Mouse (Mus musculus) forebrain, embryonic 10.5 days (tissue): ENCODE results near the gene Lmod2. TPM values are rescaled to one million over a fixed set of nuclear protein-coding genes. Genes with fewer than 3 reads are reported as not detected.

Experiments
- DNase-seq: peaks from one replicate; pipeline ENCODE4 v3.0.0-alpha.2; 2017; ENCODE audit warnings: low spot score; ENCODE audit errors: extremely low spot score
- H3K27ac ChIP-seq: fragments of 300-500 bp; sonication (generic); 2 replicates; pipeline ENCODE4 v1.5.1; 2016; ENCODE audit warnings: mild to moderate bottlenecking
- H3K27me3 ChIP-seq: fragments of 300-500 bp; sonication (generic); 2 replicates; pipeline ENCODE4 v1.6.1; 2016; ENCODE audit warnings: mild to moderate bottlenecking; ENCODE audit not compliant: poor library complexity, severe bottlenecking
- H3K36me3 ChIP-seq: fragments of 300-500 bp; sonication (generic); replicated peaks from 2 replicates; pipeline ENCODE4 v1.6.1; 2016; ENCODE audit warnings: mild to moderate bottlenecking, moderate library complexity
- H3K4me1 ChIP-seq: fragments of 300-500 bp; sonication (generic); 2 replicates; pipeline ENCODE4 v1.6.1; 2016
- H3K4me3 ChIP-seq: fragments of 300-500 bp; sonication (generic); 2 replicates; pipeline ENCODE4 v1.5.1; 2016; ENCODE audit warnings: mild to moderate bottlenecking, moderate library complexity
- H3K9me3 ChIP-seq: fragments of 300-500 bp; sonication (generic); 2 replicates; pipeline ENCODE4 v1.6.1; 2016; ENCODE audit warnings: mild to moderate bottlenecking, moderate library complexity
- WGBS: fragments of 180-500 bp; shearing (Covaris S2); methylation state at CpG from one replicate; pipeline ENCODE4 v1.1.7; 2016; 5-methylcytosine and 5-hydroxymethylcytosine counted together
- polyA plus RNA-seq: library from polyadenylated mRNA; unstranded; fragments of >200 nt; fragmentation: Nextera tagmentation; extraction: Ambion mirVana; gene quantifications from 2 replicates; pipeline ENCODE4 v1.2.1, GENCODE M21; 2016

Gene Lmod2
- polyA plus RNA-seq, 1 experiment from 2014 or later: not detected

DNA sequence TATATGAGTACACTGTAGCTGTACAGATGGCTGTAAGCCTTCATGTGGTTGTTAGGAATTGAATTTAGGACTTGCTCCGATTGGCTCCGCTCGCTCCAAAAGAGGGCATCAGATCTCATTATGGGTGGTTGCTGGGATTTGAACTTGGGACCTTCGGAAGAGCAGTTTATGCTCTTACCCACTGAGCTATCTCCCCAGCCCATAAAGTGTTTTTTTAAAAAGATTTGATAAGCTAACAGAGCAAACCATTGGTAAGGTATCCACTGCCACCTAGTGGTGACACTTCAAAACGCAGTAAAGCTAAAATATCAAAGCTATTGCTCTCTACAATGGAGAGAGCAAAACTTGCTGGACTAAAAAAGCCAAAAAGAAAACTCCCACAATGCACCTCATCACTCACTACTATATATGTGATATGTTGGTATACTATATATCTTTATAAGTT, 30.0 kb downstream of the Lmod2 start:
- Histone ChIP-seq H3K27me3 (no peaks in the 10 kb centered on the region), H3K9me3 (no peaks in the 10 kb centered on the region), H3K36me3 (peaks cover 39% of the 10 kb centered on the region), H3K4me3 (no peak overlapping the region), H3K27ac (no peak overlapping the region), H3K4me1 (no peaks in the 10 kb centered on the region)
- 72% methylated on average over 5 of the region's 5 CpGs for WGBS
- no peak for DNase-seq

DNA sequence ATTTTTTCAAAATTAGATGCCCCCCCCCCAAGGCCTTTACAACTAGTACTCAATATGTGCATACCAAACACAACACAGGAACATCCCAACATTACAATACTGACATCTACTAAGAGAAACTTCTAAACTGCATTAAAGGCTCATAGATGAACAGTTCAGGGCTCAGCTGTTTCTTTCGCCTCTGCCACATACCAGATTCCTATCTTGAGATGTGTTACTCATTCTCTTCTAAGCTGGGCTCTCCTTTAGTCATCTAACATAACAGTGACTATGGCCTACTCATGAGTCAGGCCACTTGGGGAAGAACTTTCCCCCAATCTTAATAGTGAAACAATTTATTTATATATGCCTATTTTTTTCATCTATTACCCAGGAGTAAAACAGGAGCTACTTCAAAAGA, 30.9 kb downstream of the Lmod2 start:
- 72% methylated on average over 1 of the region's 1 CpGs for WGBS
- Histone ChIP-seq H3K9me3 (no peaks in the 10 kb centered on the region), H3K4me1 (no peaks in the 10 kb centered on the region), H3K27me3 (no peaks in the 10 kb centered on the region), H3K27ac (no peak overlapping the region), H3K36me3 (peaks cover 41% of the 10 kb centered on the region), H3K4me3 (no peak overlapping the region)
- no peak for DNase-seq

DNA sequence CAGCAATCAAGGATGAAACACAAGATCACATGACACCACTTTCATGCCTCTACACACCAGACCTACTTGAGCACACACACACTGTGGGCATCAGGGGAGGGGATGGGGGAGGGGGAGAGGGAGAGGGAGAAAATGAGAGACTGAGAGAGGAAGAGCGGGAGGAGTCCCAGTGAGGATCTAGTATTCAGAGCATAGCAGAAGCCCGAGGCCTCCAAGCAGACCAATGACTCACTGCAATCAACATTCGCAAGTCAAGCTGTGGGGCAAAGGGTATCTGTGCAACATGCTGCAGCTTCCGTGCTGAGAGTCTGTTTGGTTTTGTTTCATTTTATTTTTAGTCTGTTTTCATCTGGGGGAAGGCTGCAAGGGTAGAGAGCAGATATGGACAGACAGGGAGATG, 34.5 kb downstream of the Lmod2 start:
- peaks cover 38% of the 10 kb centered on the region for H3K36me3 ChIP-seq
- DNase-seq: no peak
- H3K27me3 ChIP-seq: no peaks in the 10 kb centered on the region
- H3K27ac ChIP-seq: no peak overlapping the region
- H3K9me3 ChIP-seq: no peaks in the 10 kb centered on the region
- WGBS: 92% methylated on average over 4 of the region's 4 CpGs
- H3K4me3 ChIP-seq: no peak overlapping the region
- H3K4me1 ChIP-seq: no peaks in the 10 kb centered on the region

DNA sequence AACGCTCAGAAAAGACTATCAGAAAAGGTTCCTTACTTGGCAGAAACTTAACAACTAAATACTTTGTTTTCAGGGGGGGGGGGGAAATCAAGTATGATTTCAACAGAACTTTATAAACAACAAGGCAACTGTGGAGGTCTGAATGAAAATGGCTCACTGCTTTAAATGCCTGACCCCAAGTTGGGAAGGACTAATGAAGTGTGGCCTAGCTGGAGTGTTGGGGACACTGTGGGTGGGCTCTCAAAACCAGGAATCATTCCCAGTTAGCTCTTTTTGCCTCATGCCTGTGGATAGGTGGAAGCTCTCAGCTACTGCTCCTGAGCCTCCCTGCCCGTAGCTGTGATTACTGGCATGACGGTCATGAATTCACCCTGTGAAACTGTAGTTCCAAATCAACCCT, 36.5 kb downstream of the Lmod2 start:
- no peak for DNase-seq
- H3K4me1 ChIP-seq: no peaks in the 10 kb centered on the region
- H3K4me3 ChIP-seq: no peak overlapping the region
- H3K9me3 ChIP-seq: no peaks in the 10 kb centered on the region
- no peak overlapping the region for H3K27ac ChIP-seq
- 97% methylated on average over 3 of the region's 3 CpGs for WGBS
- peaks cover 40% of the 10 kb centered on the region for H3K36me3 ChIP-seq
- H3K27me3 ChIP-seq: no peaks in the 10 kb centered on the region

GRCm38 (mm10) chr6:24635814-24636213, 38.3 kb downstream of the Lmod2 start:
- Histone ChIP-seq H3K36me3 (peaks cover 42% of the 10 kb centered on the region), H3K4me1 (no peaks in the 10 kb centered on the region), H3K4me3 (no peak overlapping the region), H3K27ac (no peak overlapping the region), H3K9me3 (no peaks in the 10 kb centered on the region), H3K27me3 (no peaks in the 10 kb centered on the region)
- DNase-seq: no peak
- 88% methylated on average over 2 of the region's 2 CpGs for WGBS

DNA sequence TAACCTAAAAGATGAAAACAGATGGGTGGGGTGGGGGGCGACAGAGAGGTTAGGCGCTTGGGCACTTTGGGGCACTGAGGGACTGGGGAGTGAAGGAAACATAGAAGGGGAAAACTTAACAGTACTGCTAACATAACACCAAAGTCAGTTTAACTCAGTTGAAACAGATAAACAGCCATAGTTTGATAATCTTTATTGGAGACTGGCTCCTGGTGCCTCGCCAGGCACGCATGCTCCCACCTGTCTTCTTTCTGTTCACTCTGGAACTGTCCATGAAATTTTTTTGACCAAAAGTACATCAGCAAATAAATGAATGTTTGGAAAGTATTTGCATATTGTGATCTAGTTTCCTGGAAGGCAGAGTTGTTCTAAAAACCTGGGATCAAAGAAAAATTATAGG, 43.7 kb downstream of the Lmod2 start:
- Histone ChIP-seq H3K27me3 (no peaks in the 10 kb centered on the region), H3K4me1 (no peaks in the 10 kb centered on the region), H3K9me3 (no peaks in the 10 kb centered on the region), H3K27ac (no peak overlapping the region), H3K36me3 (peaks cover 20% of the 10 kb centered on the region), H3K4me3 (no peak overlapping the region)
- no peak for DNase-seq
- WGBS: 95% methylated on average over 4 of the region's 4 CpGs

DNA sequence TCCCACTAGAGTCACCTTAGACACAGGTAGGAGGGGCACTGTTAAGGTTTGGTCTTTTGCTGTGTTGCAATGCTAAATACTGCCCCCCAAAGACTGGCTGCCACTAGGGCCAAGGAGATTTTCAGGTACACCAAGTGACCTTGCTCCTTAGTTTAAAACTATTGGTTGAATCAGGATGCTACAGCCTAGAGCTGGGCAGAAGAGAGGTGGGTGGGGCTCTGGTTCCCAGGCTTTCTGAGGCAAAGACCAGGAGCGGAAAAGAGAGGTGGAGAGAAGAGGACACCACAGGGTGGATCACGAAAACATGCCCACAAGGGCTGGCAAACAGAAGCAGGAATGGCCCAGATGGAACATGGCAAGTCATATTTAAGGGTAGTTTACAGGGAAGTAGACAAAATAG, 44.6 kb downstream of the Lmod2 start:
- Histone ChIP-seq H3K27ac (no peak overlapping the region), H3K9me3 (no peaks in the 10 kb centered on the region), H3K27me3 (no peaks in the 10 kb centered on the region), H3K4me1 (no peaks in the 10 kb centered on the region), H3K36me3 (peaks cover 18% of the 10 kb centered on the region), H3K4me3 (no peak overlapping the region)
- 94% methylated on average over 2 of the region's 2 CpGs for WGBS
- DNase-seq: no peak

DNA sequence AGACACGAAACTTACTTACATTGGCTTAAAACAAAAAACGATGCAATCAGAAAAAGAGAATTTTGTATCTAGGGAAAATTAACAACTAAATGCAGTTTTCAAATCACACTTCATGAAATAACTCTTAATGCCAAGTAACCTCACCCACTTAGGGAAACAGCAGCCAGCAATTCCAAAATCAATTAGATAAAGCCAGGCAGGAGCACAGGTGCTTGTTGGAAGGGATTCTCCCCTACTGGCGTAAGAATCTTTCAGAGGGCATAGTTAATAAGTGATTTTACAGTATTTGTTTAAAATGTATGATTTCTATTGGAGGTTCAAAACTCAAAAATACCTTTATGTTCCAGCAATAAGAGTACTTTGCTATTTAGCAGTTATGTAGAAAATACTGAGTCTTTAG, 45.4 kb downstream of the Lmod2 start:
- 96% methylated on average over 3 of the region's 3 CpGs for WGBS
- Histone ChIP-seq H3K27me3 (no peaks in the 10 kb centered on the region), H3K4me3 (no peak overlapping the region), H3K4me1 (no peaks in the 10 kb centered on the region), H3K36me3 (peaks cover 16% of the 10 kb centered on the region), H3K27ac (no peak overlapping the region), H3K9me3 (no peaks in the 10 kb centered on the region)
- DNase-seq: no peak

DNA sequence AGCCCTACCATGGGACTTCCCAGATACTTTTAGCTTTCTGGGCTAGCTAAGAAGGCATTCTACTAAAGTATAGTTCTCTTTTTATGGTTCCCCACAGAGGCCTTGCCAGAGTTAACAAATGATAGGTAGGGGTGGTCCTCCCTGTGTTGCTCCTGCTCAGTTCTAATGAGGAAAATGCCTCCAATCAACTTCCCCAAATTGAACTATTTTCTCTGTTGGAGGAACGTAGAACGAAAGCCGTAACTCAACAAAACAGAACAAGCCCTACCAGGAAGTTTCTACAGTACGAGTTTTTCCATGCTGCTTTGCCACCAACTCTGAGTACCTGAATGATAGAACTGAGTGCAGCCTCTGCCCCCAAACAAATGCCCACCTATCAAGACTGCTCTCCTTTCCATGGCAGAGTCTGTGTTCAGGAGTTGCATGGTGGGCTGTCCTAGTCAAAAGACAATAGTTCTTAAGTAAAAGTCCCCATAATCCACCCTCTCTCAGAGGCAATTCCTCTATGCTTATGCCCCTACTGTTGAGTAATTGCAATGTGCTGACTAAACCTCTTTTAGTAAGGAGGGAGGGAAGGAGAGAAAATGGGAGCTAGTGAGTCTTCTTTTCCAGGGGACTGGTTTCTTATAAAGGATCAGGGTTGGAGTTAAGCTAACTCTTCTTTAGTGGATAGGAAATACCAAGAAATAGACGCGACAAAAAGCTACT, 47.9 kb downstream of the Lmod2 start:
- peaks cover 14% of the 10 kb centered on the region for H3K36me3 ChIP-seq
- 0 out of 2 replicates have a peak, but pooled peaks cover 5% of the 10 kb centered on the region for H3K4me1 ChIP-seq
- H3K27ac ChIP-seq: no peak overlapping the region

GRCm38 (mm10) chr6:24647103-24647691, 49.6 kb downstream of the Lmod2 start:
- WGBS: 90% methylated on average over 4 of the region's 4 CpGs
- DNase-seq: no peak
- no peaks in the 10 kb centered on the region for H3K9me3 ChIP-seq
- peaks cover 14% of the 10 kb centered on the region for H3K36me3 ChIP-seq
- no peak overlapping the region for H3K27ac ChIP-seq
- no peak overlapping the region for H3K4me3 ChIP-seq
- no peaks in the 10 kb centered on the region for H3K27me3 ChIP-seq
- 0 out of 2 replicates have a peak, but pooled peaks cover 8% of the 10 kb centered on the region for H3K4me1 ChIP-seq

More for the DNA sequence above, 47.9 kb downstream of the Lmod2 start:
- DNase-seq: no peak
- Histone ChIP-seq H3K9me3 (no peaks in the 10 kb centered on the region), H3K4me3 (no peak overlapping the region), H3K27me3 (no peaks in the 10 kb centered on the region)
- WGBS: 90% methylated on average over 6 of the region's 6 CpGs

DNA sequence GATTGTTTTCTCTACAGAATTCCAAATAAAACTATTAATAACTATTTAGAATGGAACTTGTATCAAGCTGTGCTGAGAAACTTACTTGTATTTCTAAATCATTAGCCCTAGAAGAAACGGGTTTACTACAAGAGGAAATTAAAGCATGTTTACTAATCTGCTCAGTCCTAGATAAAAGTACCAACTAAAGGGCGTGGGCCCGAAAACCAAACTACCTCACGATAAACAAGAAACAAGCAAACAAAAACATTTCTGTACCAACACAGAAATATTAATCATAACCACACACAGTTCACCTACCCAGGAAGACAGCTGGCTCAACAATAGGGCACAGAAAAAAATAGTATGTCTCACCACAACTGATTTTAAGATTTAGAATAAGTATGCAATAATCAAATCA, 50.8 kb downstream of the Lmod2 start:
- 94% methylated on average over 4 of the region's 4 CpGs for WGBS
- no peak for DNase-seq
- Histone ChIP-seq H3K9me3 (no peaks in the 10 kb centered on the region), H3K36me3 (peaks cover 18% of the 10 kb centered on the region), H3K4me3 (no peak overlapping the region), H3K27ac (no peak overlapping the region), H3K27me3 (no peaks in the 10 kb centered on the region), H3K4me1 (0 out of 2 replicates have a peak, but pooled peaks cover 8% of the 10 kb centered on the region)

DNA sequence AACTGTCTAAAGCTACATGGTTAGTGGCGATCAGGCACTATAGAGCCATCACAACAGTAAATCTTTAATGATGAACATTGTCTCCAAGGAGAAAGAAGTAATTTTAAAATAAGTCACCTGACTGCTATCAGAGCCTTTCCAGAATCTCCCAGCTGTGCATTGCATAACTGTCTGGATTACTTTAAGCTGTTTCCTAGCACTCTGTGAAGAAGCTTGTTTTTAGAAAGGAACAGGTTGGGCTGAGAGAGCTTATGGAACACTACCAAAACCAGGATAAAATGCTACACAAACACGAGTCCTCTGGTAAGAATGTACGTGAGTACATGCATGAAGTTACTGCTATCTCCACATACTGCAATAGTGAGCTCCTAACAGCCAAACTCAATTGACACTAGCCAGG, 53.2 kb downstream of the Lmod2 start:
- Histone ChIP-seq H3K27me3 (no peaks in the 10 kb centered on the region), H3K9me3 (no peaks in the 10 kb centered on the region), H3K27ac (no peak overlapping the region), H3K4me1 (0 out of 2 replicates have a peak, but pooled peaks cover 8% of the 10 kb centered on the region), H3K4me3 (no peak overlapping the region), H3K36me3 (peaks cover 5% of the 10 kb centered on the region; the same call in 1 of the 2 replicates)
- DNase-seq: no peak
- WGBS: 89% methylated on average over 3 of the region's 3 CpGs

GRCm38 (mm10) chr6:24651538-24651937, 54.0 kb downstream of the Lmod2 start:
- Histone ChIP-seq H3K27me3 (no peaks in the 10 kb centered on the region), H3K36me3 (peaks cover 9% of the 10 kb centered on the region; the same call in 1 of the 2 replicates), H3K4me1 (0 out of 2 replicates have a peak, but pooled peaks cover 8% of the 10 kb centered on the region), H3K9me3 (no peaks in the 10 kb centered on the region), H3K27ac (no peak overlapping the region), H3K4me3 (no peak overlapping the region)
- WGBS: 79% methylated on average over 7 of the region's 7 CpGs
- no peak for DNase-seq
